Mouse (Mus musculus) c-Kit-positive CD71-positive TER-119-positive erythroid progenitor cells, embryonic 14.5 days (primary cell): ENCODE measurements at regions not wholly inside any gene's neighbourhood (a gene's known extent, or its start where the extent isn't known, plus 50 kb on each side); places are given as distances from the start of the nearest gene placed in this dataset.

ENCODE experiments used
- DNase-seq: peaks from one replicate; pipeline ENCODE4 v3.0.0-alpha.2; 2013; ENCODE audit warnings: low spot score

DNA sequence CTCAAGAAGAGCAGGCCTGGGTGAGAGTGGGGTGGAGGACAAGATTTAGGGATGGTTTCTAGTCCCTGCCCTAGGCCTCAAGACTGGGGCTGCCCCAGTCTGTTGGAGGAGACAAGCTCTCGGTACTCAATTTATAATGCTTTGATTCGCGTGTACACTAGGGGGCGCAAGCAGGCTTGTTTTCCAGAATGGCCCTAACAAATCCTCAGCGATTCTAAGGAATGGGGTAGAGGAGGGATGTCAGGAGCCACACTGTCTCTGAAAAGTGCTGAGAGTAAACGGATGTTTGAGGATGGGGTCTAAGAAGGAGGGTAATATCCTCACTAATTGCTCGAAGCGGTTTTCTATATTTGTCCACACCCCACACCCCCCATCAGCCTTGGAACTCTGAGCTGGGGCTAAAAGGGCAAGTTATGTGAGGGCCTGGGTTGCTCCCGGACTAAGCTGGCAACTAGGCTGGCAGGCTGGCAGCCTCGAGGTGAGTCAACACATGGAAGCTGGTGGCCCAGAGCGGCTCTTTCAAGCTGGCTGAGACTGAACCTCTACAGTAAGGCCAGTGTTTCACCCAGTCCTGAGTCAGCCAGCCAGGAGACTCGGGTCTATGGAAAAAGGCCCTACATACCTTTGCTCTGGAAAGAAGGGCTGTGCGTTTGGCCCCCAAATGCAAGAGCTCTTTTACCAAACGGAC, 176.7 kb downstream of the Ttc8 start:
- peak; percentile 60 for DNase-seq

DNA sequence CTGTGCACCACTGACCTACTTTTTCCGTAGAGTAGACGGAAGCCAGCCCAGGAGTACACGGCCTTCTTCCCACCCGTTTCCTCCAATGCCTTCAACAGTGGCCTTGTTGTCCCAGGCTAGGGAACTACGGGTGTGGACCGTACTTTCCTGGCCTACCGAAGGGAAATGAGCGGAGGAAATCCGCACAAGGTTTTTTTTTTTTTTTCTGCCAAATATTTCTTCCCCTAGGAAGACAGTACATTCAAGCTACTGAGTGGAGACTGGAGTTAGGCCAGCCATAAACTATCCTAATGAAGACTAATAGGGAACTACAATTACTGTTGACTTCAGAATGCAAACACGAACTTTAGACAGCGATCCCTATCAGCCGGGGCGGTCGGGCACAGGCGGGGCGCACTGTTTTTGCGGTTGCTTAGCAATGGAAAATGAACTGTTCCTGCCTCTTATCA, 177.3 kb downstream of the Ttc8 start:
- no peak for DNase-seq

DNA sequence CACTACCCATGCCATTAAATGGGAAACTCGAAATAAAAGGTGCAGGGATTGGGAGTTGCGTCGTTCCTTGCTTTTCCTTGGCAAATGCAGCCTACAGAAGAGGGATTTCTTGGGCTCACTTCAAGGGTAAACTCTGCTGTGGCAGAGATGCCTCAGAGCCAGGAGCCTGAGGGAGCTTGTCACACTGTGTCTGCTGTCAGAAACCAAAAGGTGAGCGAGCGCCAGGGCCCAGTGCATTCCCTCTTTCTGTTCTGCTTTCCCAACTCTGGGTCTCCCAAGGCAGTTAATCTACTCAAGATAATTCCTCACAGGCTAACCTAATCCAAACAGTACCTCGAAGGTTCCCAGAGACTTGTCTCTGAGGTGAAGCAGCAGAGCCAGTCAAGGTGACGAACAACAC, 179.5 kb downstream of the Ttc8 start:
- DNase-seq: no peak

DNA sequence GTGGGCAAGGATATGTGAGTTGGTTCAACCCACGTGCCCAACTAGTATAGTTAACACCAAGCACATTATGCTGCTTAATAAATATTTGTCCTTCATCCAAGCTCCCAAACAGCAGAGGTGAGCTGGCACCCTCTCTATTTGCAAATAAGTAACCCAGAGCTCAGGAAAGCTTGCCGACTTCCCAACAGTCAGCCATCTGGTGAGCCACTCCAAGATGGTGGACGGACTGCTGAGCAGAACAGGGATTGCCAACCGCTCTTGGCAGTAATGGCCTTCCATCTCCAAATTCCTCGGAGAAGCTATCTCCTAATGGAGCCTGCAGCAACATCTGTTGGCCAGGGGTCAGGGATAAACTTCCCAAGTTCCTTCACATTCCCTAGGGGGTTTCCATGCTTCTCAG, 188.2 kb downstream of the Ttc8 start:
- no peak for DNase-seq

DNA sequence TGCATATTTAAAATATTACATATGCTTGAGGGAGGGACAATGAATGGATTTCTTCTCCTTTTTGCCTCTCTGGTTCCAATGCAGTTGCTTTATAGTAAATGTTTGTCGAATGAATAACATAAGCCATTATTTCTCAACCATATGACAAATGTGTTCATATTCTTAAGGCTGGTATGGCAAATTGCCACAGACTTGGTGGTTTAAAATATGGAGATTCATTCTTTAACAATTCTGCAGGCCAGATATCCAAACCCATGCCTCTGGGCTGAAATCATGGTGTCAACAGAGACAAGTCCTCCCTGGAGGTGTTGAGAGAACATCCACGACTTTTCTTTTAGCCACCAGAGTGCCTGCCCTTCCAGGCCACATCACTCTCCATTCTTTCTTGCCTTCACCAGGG, 193.4 kb downstream of the Ttc8 start:
- DNase-seq: no peak

DNA sequence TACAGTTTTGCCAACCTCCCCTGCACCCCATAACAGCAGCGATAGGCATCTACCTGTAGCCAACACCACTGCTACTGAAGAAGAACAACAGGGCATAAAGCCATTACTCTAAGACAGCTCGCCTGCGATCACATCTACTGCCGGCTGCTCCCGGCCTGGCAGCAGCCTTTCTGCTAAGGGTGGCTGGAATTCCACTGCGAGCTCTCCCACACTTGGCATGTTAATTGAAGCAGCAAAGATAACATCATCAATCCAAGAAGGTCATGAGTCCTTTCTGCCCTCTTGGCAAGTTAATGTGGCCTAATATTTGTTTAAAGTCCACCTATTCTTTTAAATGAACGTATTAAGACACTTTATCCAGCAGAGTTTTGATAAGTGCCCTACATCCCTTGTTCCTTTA, 196.1 kb downstream of the Ttc8 start:
- no peak for DNase-seq

DNA sequence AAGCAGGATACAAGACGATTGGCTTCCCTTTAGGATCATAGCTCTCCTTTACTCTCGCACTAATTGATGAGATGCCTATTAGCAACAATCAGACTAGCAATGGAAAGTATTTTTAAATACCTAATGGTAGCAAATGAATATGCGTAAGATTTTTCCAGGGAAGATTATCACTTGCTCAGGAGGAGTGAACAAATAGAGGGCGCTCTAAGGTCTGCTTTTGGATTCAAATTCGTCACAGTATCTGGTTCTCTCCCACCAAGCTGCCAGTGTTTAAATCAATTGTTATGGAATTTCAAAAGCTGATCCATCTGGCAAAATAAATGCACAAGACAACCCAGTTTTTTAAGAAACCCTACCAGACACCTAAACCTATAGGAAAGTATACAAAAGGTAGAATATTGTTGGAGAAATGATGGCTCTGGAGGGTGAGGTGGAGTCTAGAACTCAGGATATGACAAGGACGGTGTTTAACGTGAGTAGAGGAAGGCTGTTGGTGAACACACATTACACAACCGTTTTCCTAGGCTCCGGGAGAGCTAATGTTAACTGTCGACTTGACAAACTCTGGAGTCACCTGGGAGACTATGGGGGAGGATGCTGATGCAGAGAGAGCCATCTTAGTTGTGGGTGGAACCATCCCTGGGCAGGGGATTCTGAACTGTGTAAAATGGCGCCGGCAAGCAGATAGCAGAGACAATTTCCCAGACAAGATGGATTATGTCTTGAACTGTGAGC, 198.2 kb downstream of the Ttc8 start:
- DNase-seq: no peak

DNA sequence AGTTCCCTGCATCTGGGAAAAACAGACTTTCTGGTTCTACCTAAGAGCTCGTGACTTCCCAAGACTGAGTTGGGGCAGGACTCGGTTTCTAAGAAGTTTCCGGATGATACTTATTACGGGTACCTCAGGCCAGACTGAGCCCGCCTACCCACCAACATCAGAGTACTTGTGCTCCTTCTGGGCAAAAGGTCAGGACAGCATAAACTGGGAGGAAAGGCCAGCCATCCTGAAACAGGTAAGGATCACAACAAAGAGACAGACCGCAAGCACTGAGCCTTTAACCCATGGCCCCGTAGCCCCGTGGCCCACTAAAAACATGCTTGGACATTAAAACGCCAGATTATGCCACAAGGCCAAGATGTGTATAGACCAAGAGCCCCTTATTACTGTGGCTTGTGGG, 199.6 kb downstream of the Ttc8 start:
- DNase-seq: no peak

DNA sequence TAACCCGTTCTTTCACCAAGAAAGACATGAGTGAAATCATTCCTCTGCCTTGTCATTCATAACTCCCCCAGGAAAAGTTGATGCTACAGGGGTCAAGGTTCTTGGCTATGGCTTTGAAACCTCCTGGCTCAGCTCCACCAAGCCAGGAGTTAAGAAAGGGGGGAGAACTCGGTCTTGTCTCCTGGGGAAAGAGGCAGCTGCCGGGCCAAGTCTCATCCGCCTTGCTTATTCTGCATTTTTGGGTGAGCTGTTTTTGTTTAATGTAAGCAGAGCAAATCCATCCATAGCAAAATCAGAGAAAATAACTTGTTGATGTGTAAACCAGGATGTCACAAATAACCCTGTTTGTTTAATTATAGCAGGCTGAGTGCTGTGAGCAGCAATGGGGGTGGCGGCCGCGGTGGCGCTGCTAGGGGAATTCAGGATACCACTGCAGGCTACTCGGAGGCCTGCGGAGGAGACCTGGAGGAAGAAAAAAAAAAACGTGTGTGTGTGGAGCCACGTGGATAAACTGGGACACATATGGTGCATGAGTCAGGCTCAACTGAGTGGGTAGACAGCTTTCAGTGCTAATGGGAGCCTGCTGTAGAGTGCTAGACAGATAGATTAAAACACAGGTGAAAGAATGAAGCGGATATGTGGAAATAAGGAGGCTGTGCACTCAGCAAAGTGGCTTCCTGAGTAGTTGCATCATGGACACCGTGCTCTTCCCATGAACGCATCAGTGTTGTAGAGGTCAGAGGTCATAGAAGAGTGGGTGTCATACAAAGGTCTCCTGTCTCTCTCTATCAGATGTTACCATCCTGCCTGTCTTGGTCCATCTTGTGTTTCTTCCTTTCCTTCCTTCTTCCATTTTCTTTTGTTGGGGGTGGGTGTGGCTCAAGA, 203.5 kb downstream of the Ttc8 start:
- DNase-seq: no peak

DNA sequence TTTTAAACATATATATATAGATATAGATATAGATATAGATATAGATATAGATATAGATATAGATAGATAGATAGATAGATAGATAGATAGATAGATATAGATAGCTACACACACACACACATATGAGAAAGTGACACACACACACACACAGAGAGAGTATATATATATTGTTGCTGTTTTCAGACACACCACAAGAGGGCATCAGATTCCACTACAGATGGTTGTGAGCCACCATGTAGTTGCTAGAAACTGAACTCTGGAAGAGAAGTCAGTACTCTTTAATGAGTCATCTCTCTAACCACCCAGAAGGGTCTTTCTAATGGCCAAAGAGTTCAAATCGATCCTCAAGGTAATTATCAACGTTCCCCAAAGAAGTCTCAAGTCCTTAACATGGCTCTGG, 205.8 kb downstream of the Ttc8 start:
- no peak for DNase-seq
